Mouse (Mus musculus) limb, embryonic 14.5 days (tissue): ENCODE measurements around the gene Ces1g. TPM values are rescaled to one million over a fixed set of nuclear protein-coding genes. Genes with fewer than 3 reads are reported as not detected.

ENCODE experiments used
- ATAC-seq: fragments of 200-750 bp; cut with Nextera tagmentation; 2 replicates; pipeline ENCODE4 v1.8.0; 2017; ENCODE audit warnings: low read depth, moderate number of reproducible peaks, moderate TSS enrichment; ENCODE audit not compliant: low FRiP score
- DNase-seq: peaks from one replicate; pipeline ENCODE4 v3.0.0-alpha.2; 2015; ENCODE audit warnings: low spot score
- H3K27ac ChIP-seq: fragments of 300-500 bp; sonication (generic); replicated peaks from 2 replicates; pipeline ENCODE4 v1.5.1; 2014; ENCODE audit warnings: low read depth, mild to moderate bottlenecking, low read length, moderate library complexity, mixed read lengths
- H3K27me3 ChIP-seq: fragments of 300-500 bp; sonication (generic); 2 replicates; pipeline ENCODE4 v1.6.1; 2014; ENCODE audit warnings: low read length, mixed read lengths; ENCODE audit not compliant: control insufficient read depth, insufficient read depth
- H3K36me3 ChIP-seq: fragments of 300-500 bp; sonication (generic); 2 replicates; pipeline ENCODE4 v1.6.1; 2014; ENCODE audit warnings: mild to moderate bottlenecking, low read length, moderate library complexity, mixed read lengths; ENCODE audit not compliant: control insufficient read depth, insufficient read depth
- H3K4me1 ChIP-seq: fragments of 300-500 bp; sonication (generic); 2 replicates; pipeline ENCODE4 v1.6.1; 2014; ENCODE audit warnings: antibody characterized with exemption, low read length, mixed read lengths; ENCODE audit not compliant: control insufficient read depth, insufficient read depth
- H3K4me2 ChIP-seq: fragments of 300-500 bp; sonication (generic); replicated peaks from 2 replicates; pipeline ENCODE4 v1.6.1; 2014; ENCODE audit warnings: low read depth, mild to moderate bottlenecking, low read length, moderate library complexity; ENCODE audit not compliant: severe bottlenecking
- H3K4me3 ChIP-seq: fragments of 300-500 bp; sonication (generic); replicated peaks from 2 replicates; pipeline ENCODE4 v1.5.1; 2014; ENCODE audit warnings: low read length
- H3K9ac ChIP-seq: fragments of 300-500 bp; sonication (generic); 2 replicates; pipeline ENCODE4 v1.6.1; 2014; ENCODE audit warnings: mild to moderate bottlenecking, low read depth, low read length, moderate library complexity; ENCODE audit not compliant: severe bottlenecking
- H3K9me3 ChIP-seq: fragments of 300-500 bp; sonication (generic); 2 replicates; pipeline ENCODE4 v1.6.1; 2016; ENCODE audit warnings: low read length; ENCODE audit not compliant: control insufficient read depth
- POLR2A ChIP-seq: fragments of 200-500 bp; IDR thresholded peaks from 2 replicates; pipeline ENCODE4 v1.8.0; 2012; ENCODE audit warnings: inconsistent platforms, mild to moderate bottlenecking, moderate library complexity, borderline replicate concordance; ENCODE audit not compliant: insufficient read depth, insufficient read length; ENCODE audit errors: extremely low read depth
- WGBS: fragments of 180-500 bp; shearing (Covaris S2); extraction: QIAGEN DNeasy Blood & Tissue Kit; methylation state at CpG from one replicate; pipeline ENCODE4 v1.1.7; 2014; 5-methylcytosine and 5-hydroxymethylcytosine counted together
- polyA plus RNA-seq, 2 experiments: library from polyadenylated mRNA; depleted of rRNA in 1 of 2; stranded (reverse) in 1 of 2; unstranded in 1 of 2; fragments of >200 nt; fragmentation: Nextera tagmentation in 1 of 2; extraction: Ambion mirVana in 1 of 2; gene quantifications; 2 replicates each; pipeline versions ENCODE4 v1.2.1 to v1.2.3; 2012 to 2014

The Ces1g gene
- polyA plus RNA-seq, 2 experiments: not detected

DNA sequence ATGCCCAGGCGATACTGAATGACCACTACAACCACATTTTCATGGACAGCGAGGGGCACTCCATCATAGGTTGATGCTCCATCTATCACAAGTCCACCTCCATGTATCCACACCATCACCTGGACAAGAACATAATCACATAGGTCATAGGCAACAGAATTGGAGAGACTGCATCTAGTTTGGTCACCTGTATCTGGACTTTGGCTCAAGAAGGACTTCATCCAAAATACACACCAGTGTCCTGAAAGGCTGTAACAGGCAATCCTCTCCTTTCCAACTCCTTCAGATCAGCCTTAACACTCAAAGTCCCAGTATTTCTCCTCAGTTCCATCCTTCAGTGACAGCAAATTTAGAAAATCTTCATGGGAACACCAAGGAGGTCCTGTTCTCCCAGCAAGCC, 6.0 kb downstream of the Ces1g start:
- no peaks in the 10 kb centered on the region for H3K36me3 ChIP-seq
- H3K27ac ChIP-seq: no peak overlapping the region
- no peaks in the 10 kb centered on the region for H3K9me3 ChIP-seq
- TF ChIP-seq POLR2A: no peak
- H3K4me3 ChIP-seq: no peak overlapping the region
- no peak overlapping the region for H3K9ac ChIP-seq
- H3K4me1 ChIP-seq: no peaks in the 10 kb centered on the region
- no peak for ATAC-seq
- H3K4me2 ChIP-seq: no peak overlapping the region
- DNase-seq: no peak
- 92% methylated on average over 2 of the region's 2 CpGs for WGBS
- no peaks in the 10 kb centered on the region for H3K27me3 ChIP-seq

DNA sequence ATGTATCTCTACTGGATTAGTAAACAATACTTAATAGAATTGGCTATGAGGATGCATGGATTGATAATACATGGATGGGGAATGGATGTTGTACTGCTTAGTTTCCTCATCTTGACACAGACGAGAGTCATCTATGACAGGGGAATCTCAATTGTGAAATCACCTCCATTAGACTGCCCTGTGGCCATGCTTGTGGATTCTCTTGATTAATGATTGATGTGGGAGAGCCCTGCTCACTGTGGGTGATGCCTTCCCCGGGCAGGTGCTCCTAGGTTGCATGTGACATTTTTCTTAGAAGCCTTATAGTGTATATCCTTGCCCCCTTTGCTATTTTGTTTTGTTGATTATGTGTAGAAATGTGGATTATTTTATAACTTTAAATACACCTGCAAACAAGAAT, 12.0 kb downstream of the Ces1g start:
- Histone ChIP-seq H3K9ac (no peak overlapping the region), H3K27ac (no peak overlapping the region), H3K4me2 (no peak overlapping the region), H3K9me3 (no peaks in the 10 kb centered on the region), H3K36me3 (no peaks in the 10 kb centered on the region), H3K4me1 (no peaks in the 10 kb centered on the region), H3K4me3 (no peak overlapping the region), H3K27me3 (no peaks in the 10 kb centered on the region)
- DNase-seq (no peak), ATAC-seq (no peak)
- 71% methylated on average over 2 of the region's 2 CpGs for WGBS
- no peak for TF ChIP-seq POLR2A

- Histone ChIP-seq H3K4me2 (no peak overlapping the region), H3K4me1 (no peaks in the 10 kb centered on the region), H3K4me3 (no peak overlapping the region), H3K27ac (no peak overlapping the region), H3K9ac (no peak overlapping the region), H3K9me3 (no peaks in the 10 kb centered on the region), H3K27me3 (no peaks in the 10 kb centered on the region), H3K36me3 (no peaks in the 10 kb centered on the region)
- 92% methylated on average over 2 of the region's 2 CpGs for WGBS
- DNase-seq: no peak
- TF ChIP-seq POLR2A: no peak
- no peak for ATAC-seq
Observed at GRCm38 (mm10) chr8:93317031-93317430, 20.1 kb downstream of the Ces1g start.

GRCm38 (mm10) chr8:93315557-93315956, 21.6 kb downstream of the Ces1g start:
- H3K27me3 ChIP-seq: no peaks in the 10 kb centered on the region
- no peak overlapping the region for H3K4me3 ChIP-seq
- H3K9me3 ChIP-seq: no peaks in the 10 kb centered on the region
- H3K9ac ChIP-seq: no peak overlapping the region
- ATAC-seq (no peak), DNase-seq (no peak)
- 82% methylated on average over 2 of the region's 2 CpGs for WGBS
- no peak overlapping the region for H3K27ac ChIP-seq
- H3K4me2 ChIP-seq: no peak overlapping the region
- TF ChIP-seq POLR2A: no peak
- H3K36me3 ChIP-seq: no peaks in the 10 kb centered on the region
- H3K4me1 ChIP-seq: no peaks in the 10 kb centered on the region

GRCm38 (mm10) chr8:93283896-93284295, 53.2 kb downstream of the Ces1g start:
- H3K4me1 ChIP-seq: no peaks in the 10 kb centered on the region
- H3K36me3 ChIP-seq: no peaks in the 10 kb centered on the region
- no peak overlapping the region for H3K4me3 ChIP-seq
- no peak for TF ChIP-seq POLR2A
- no peak overlapping the region for H3K9ac ChIP-seq
- WGBS: 53% methylated on average over 2 of the region's 2 CpGs
- DNase-seq: no peak
- H3K9me3 ChIP-seq: no peaks in the 10 kb centered on the region
- H3K27me3 ChIP-seq: no peaks in the 10 kb centered on the region
- no peak for ATAC-seq
- H3K27ac ChIP-seq: no peak overlapping the region
- no peak overlapping the region for H3K4me2 ChIP-seq

- H3K4me1 ChIP-seq: no peaks in the 10 kb centered on the region
- no peaks in the 10 kb centered on the region for H3K9me3 ChIP-seq
- H3K27ac ChIP-seq: no peak overlapping the region
- no peak overlapping the region for H3K4me2 ChIP-seq
- WGBS: 78% methylated on average over 3 of the region's 3 CpGs
- no peak overlapping the region for H3K9ac ChIP-seq
- TF ChIP-seq POLR2A: no peak
- no peak for DNase-seq
- no peak overlapping the region for H3K4me3 ChIP-seq
- H3K27me3 ChIP-seq: no peaks in the 10 kb centered on the region
- no peaks in the 10 kb centered on the region for H3K36me3 ChIP-seq
- ATAC-seq: no peak
Observed at GRCm38 (mm10) chr8:93282349-93282748, 54.8 kb downstream of the Ces1g start.
